Mouse (Mus musculus) gastrocnemius, adult 2 months (tissue): ENCODE data around the gene Msx2. TPM values are rescaled to one million over a fixed set of nuclear protein-coding genes. Genes with fewer than 3 reads are reported as not detected.
A peak's percentile ranks its signal among the peaks of the same experiment; 100 is the strongest.

ENCODE experiments used
- DNase-seq: peaks from one replicate; pipeline ENCODE4 v3.0.0; 2022
- H3K27ac ChIP-seq: fragments of 200-600 bp; 2 replicates; pipeline ENCODE4 v1.8.1; 2022; ENCODE audit warnings: mild to moderate bottlenecking
- H3K4me3 ChIP-seq: fragments of 200-600 bp; 2 replicates; pipeline ENCODE4 v1.8.1; 2022; ENCODE audit warnings: mild to moderate bottlenecking, moderate library complexity
- CTCF ChIP-seq: fragments of 200-600 bp; IDR thresholded peaks from 2 replicates; pipeline ENCODE4 v1.8.1; 2022; ENCODE audit warnings: antibody characterized with exemption, mild to moderate bottlenecking, moderate library complexity
- intact Hi-C: fragments of 180-260 bp; cut with DNase I; formaldehyde crosslinking; loops from one replicate; pipeline ENCODE4 v1.15.1; 2025
- long read RNA-seq, 2 experiments: library from polyadenylated mRNA; stranded (forward); transcript quantifications; one replicate each; pipeline ENCODE4 v2.0.0; 2021
- total RNA-seq, 2 experiments: library from RNA; stranded (reverse); gene quantifications; 2 replicates each; pipeline ENCODE4 v1.2.3; 2021

The Msx2 gene
- total RNA-seq = not detected
- long read RNA-seq, experiment 1 = 0 reads
- long read RNA-seq, experiment 2 = 0 reads

- intact Hi-C loops = no loop called here
- Histone ChIP-seq H3K4me3 (peak within 1 kb of the TSS; percentile 69), H3K27ac (no peak within 1 kb of the TSS)
- DNase-seq = peak; percentile 61
- TF ChIP-seq CTCF = no peak
These were observed at the start of gene Msx2 for GRCm38 (mm10) chr13:53472614-53473124. Gene Msx2, minus strand, starts transcription at chr13:53473074.

GRCm38 (mm10) chr13:53521468-53521867 lies 48.6 kb upstream of the Msx2 start:
- Histone ChIP-seq H3K4me3 (no peak overlapping the region), H3K27ac (no peak overlapping the region)
- no peak for DNase-seq
- intact Hi-C loops = no loop called here
- TF ChIP-seq CTCF = no peak

- DNase-seq = no peak
- intact Hi-C loops = no loop called here
- H3K27ac ChIP-seq = no peak overlapping the region
- no peak for TF ChIP-seq CTCF
- no peak overlapping the region for H3K4me3 ChIP-seq
These were observed 47.6 kb upstream of the Msx2 start for GRCm38 (mm10) chr13:53520343-53520937.

- Histone ChIP-seq H3K27ac (no peak overlapping the region), H3K4me3 (no peak overlapping the region)
- no peak for TF ChIP-seq CTCF
- intact Hi-C loops = no loop called here
- DNase-seq = no peak
These were observed 46.9 kb upstream of the Msx2 start for GRCm38 (mm10) chr13:53519727-53520126.

- no peak for TF ChIP-seq CTCF
- no peak overlapping the region for H3K27ac ChIP-seq
- intact Hi-C loops = no loop called here
- no peak for DNase-seq
- H3K4me3 ChIP-seq = no peak overlapping the region
These were observed 45.4 kb upstream of the Msx2 start for GRCm38 (mm10) chr13:53518306-53518705.

- DNase-seq = no peak
- no peak for TF ChIP-seq CTCF
- intact Hi-C loops = no loop called here
- H3K27ac ChIP-seq = no peak overlapping the region
- no peak overlapping the region for H3K4me3 ChIP-seq
These were observed 41.7 kb upstream of the Msx2 start for GRCm38 (mm10) chr13:53514574-53514973.

GRCm38 (mm10) chr13:53511366-53511765 lies 38.5 kb upstream of the Msx2 start:
- no peak for TF ChIP-seq CTCF
- DNase-seq = no peak
- intact Hi-C loops = no loop called here
- Histone ChIP-seq H3K4me3 (no peak overlapping the region), H3K27ac (no peak overlapping the region)

GRCm38 (mm10) chr13:53502406-53502805 lies 29.5 kb upstream of the Msx2 start:
- no peak overlapping the region for H3K27ac ChIP-seq
- H3K4me3 ChIP-seq = no peak overlapping the region
- intact Hi-C loops = no loop called here
- no peak for TF ChIP-seq CTCF
- no peak for DNase-seq

- Histone ChIP-seq H3K27ac (no peak overlapping the region), H3K4me3 (no peak overlapping the region)
- intact Hi-C loops = no loop called here
- DNase-seq = no peak
- TF ChIP-seq CTCF = no peak
These were observed 28.8 kb upstream of the Msx2 start for GRCm38 (mm10) chr13:53501561-53502253.

- no peak overlapping the region for H3K27ac ChIP-seq
- intact Hi-C loops = no loop called here
- no peak overlapping the region for H3K4me3 ChIP-seq
- DNase-seq = no peak
- TF ChIP-seq CTCF = no peak
These were observed 28.2 kb upstream of the Msx2 start for GRCm38 (mm10) chr13:53501057-53501456.

GRCm38 (mm10) chr13:53486512-53486911 lies 13.6 kb upstream of the Msx2 start:
- no peak for DNase-seq
- Histone ChIP-seq H3K27ac (no peak overlapping the region), H3K4me3 (no peak overlapping the region)
- intact Hi-C loops = no loop called here
- no peak for TF ChIP-seq CTCF

GRCm38 (mm10) chr13:53475701-53476188 lies 2.9 kb upstream of the Msx2 start:
- intact Hi-C loops = no loop called here
- Histone ChIP-seq H3K4me3 (peak overlapping the region; percentile 56), H3K27ac (no peak overlapping the region)
- peak; percentile 23 for DNase-seq
- TF ChIP-seq CTCF = no peak

- H3K4me3 ChIP-seq = no peak overlapping the region
- no peak for DNase-seq
- TF ChIP-seq CTCF = no peak
- intact Hi-C loops = no loop called here
- H3K27ac ChIP-seq = no peak overlapping the region
These were observed 1.6 kb upstream of the Msx2 start for GRCm38 (mm10) chr13:53474491-53474890.
